Mouse (Mus musculus) intestine, embryonic 14.5 days (tissue): ENCODE measurements around the gene Gm48552. TPM values are rescaled to one million over a fixed set of nuclear protein-coding genes. Genes with fewer than 3 reads are reported as not detected.

ENCODE experiments used
- ATAC-seq: fragments of 200-750 bp; cut with Nextera tagmentation; replicated peaks from 2 replicates; pipeline ENCODE4 v1.8.0; 2017; ENCODE audit warnings: low read depth, moderate number of reproducible peaks, moderate TSS enrichment, moderate library complexity; ENCODE audit not compliant: low FRiP score, low TSS enrichment
- DNase-seq: peaks from one replicate; pipeline ENCODE4 v3.0.0-alpha.2; 2018; ENCODE audit warnings: low spot score
- H3K27ac ChIP-seq: fragments of 300-500 bp; sonication (generic); 2 replicates; pipeline ENCODE4 v1.5.1; 2014; ENCODE audit warnings: low read depth, mild to moderate bottlenecking, control low read depth
- H3K27me3 ChIP-seq: fragments of 300-500 bp; sonication (generic); replicated peaks from 2 replicates; pipeline ENCODE4 v1.6.1; 2014; ENCODE audit warnings: low read length, control low read depth; ENCODE audit not compliant: control insufficient read depth, insufficient read depth
- H3K36me3 ChIP-seq: fragments of 300-500 bp; sonication (generic); 2 replicates; pipeline ENCODE4 v1.6.1; 2014; ENCODE audit warnings: low read length, control low read depth; ENCODE audit not compliant: control insufficient read depth, insufficient read depth
- H3K4me1 ChIP-seq: fragments of 300-500 bp; sonication (generic); replicated peaks from 2 replicates; pipeline ENCODE4 v1.6.1; 2014; ENCODE audit warnings: low read length, control low read depth, mixed read lengths; ENCODE audit not compliant: control insufficient read depth, insufficient read depth
- H3K4me2 ChIP-seq: fragments of 300-500 bp; sonication (generic); 2 replicates; pipeline ENCODE4 v1.6.1; 2014; ENCODE audit warnings: low read length
- H3K4me3 ChIP-seq: fragments of 300-500 bp; sonication (generic); 2 replicates; pipeline ENCODE4 v1.5.1; 2014; ENCODE audit warnings: low read depth, low read length, control low read depth, mixed read lengths
- H3K9ac ChIP-seq: fragments of 300-500 bp; sonication (generic); 2 replicates; pipeline ENCODE4 v1.6.1; 2014; ENCODE audit warnings: mild to moderate bottlenecking, low read length
- H3K9me3 ChIP-seq: fragments of 300-500 bp; sonication (generic); 2 replicates; pipeline ENCODE4 v1.6.1; 2016; ENCODE audit warnings: low read length, control low read depth; ENCODE audit not compliant: control insufficient read depth
- WGBS: fragments of 180-500 bp; shearing (Covaris S2); extraction: QIAGEN DNeasy Blood & Tissue Kit; methylation state at CpG from one replicate; pipeline ENCODE4 v1.1.7; 2014; 5-methylcytosine and 5-hydroxymethylcytosine counted together
- polyA plus RNA-seq: library from polyadenylated mRNA; unstranded; fragments of >200 nt; fragmentation: Nextera tagmentation; extraction: Ambion mirVana; gene quantifications from 2 replicates; pipeline ENCODE4 v1.2.1, GENCODE M21; 2014

The Gm48552 gene
- polyA plus RNA-seq, 1 experiment from 2014 or later = 0.37 TPM

DNA sequence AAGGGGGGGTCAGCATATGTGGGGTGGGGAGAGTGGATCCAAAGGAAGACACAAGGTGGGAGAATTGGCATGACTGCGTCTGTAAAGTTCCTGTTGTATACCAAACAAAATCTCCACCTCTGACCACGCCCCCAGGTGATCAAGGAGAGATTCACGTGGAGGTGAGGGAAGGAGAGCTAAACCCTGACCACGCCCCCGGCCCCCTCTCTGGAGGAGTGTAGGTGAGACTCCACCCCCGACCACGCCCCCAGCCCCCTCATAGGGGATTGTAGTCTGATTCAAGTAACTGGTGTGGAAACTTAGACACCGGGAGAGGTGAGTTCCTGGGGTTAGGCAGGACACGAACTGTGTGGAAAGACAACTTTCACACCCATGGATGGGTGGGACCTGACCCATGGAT is 15.3 kb downstream of the Gm48552 start:
- Histone ChIP-seq H3K9me3 (no peaks in the 10 kb centered on the region), H3K27me3 (no peaks in the 10 kb centered on the region), H3K4me1 (peaks cover 39% of the 10 kb centered on the region), H3K36me3 (peaks cover 56% of the 10 kb centered on the region), H3K9ac (no peak overlapping the region), H3K4me2 (no peak overlapping the region), H3K4me3 (no peak overlapping the region), H3K27ac (no peak overlapping the region)
- 31% methylated on average over 9 of the region's 9 CpGs for WGBS
- ATAC-seq (no peak), DNase-seq (no peak)

DNA sequence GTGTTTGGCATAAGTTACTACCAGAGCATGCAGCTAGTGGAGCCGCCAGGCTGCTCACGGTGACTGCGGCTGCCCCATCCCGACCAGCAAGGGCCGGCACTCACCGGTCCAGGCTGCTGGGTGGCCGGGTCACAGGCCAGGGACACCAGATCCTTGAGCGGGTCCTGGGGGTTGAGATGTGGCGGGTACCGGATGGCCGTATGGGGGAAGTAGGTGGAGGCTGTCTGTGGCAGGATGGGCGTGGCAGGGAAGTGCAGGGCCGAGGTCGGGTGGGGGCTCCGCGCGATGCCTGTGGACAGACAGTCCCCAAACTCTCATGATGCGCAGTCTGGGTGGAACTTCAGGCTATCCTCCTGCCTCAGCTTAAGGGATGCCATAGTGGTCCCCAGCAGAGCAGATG is 15.9 kb downstream of the Gm48552 start:
- H3K9ac ChIP-seq = no peak overlapping the region
- no peaks in the 10 kb centered on the region for H3K27me3 ChIP-seq
- H3K4me3 ChIP-seq = no peak overlapping the region
- DNase-seq (no peak), ATAC-seq (no peak)
- H3K4me1 ChIP-seq = peaks cover 44% of the 10 kb centered on the region
- no peaks in the 10 kb centered on the region for H3K9me3 ChIP-seq
- no peak overlapping the region for H3K4me2 ChIP-seq
- WGBS = 62% methylated on average over 18 of the region's 18 CpGs
- H3K36me3 ChIP-seq = peaks cover 50% of the 10 kb centered on the region
- no peak overlapping the region for H3K27ac ChIP-seq

DNA sequence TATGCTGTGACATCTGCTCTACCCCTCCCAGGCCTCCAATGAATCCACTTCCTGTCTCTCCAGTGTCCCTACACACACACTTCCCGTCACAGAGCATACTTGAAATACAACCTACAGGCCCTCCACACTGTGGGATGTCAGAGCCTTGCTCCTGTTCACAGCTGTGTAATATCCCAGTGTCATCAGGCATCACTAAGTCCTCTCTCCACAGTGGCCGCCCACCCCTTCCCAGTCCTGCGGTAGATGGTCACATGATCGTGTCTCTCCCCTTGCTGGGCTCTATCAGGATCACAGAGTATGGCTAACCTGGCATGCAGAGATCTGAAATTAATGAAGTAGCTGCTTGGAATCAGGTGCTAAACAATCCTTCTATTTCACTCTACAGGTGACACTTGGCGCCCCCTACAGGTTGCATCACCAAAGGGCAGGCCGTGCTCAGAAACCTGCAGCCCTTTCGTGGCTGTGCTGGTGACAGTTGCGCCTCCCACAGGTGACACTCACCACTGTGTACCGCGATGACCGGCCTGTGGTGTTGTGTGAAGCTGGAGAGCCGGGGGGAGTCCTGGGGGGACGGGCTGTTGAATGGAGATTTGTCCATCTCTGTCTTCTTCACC is 16.9 kb downstream of the Gm48552 start:
- ATAC-seq = no peak
- Histone ChIP-seq H3K4me2 (no peak overlapping the region), H3K27ac (no peak overlapping the region), H3K9me3 (no peaks in the 10 kb centered on the region), H3K27me3 (no peaks in the 10 kb centered on the region), H3K4me3 (no peak overlapping the region), H3K4me1 (peaks cover 54% of the 10 kb centered on the region), H3K36me3 (peaks cover 40% of the 10 kb centered on the region), H3K9ac (no peak overlapping the region)
- peak; percentile 76 for DNase-seq
- 50% methylated on average over 13 of the region's 13 CpGs for WGBS

DNA sequence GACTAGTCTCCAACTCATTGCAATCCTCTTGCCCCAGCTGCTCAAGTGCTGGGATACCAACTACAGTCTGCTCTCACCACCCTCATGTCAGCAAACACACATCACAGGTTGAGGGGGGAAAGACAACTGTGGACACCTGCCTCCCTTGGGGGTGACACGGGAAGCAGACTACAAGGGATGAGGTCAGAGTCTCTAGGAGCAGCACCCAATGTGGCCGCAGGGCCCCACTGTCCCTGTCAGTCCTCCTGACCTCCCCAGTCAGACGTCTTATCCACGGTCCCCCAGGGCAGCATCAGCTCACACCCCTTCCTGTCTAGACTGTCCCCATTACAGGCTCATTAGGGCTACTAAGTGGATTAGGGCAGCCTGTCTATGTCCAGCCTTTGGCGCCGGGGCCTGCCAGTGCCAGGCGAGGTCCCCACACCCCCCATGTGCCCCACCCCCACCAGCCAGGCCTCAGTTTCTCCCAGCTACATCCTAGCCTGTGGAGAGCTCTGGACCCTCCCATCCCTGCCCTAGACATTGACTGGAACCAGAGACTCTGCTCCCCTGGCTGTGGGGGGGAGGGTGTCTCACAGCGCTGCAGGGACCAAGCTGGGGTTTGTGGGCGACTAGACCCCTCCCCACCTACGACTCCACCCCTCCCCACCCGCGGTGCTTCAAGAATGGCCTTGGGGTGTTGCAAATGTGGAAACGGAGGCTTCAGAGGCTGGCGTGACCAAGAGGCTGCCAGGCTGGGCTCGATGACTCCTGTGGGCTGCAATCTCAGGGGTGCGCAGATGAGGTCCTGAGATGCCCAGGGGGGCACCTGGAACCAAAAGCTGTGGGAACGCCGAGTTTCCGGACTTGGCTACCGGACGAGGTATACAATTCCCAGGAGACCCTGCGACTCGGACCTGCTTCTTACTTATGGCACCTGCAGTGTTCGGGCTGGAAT is 18.0 kb downstream of the Gm48552 start:
- 41% methylated on average over 24 of the region's 24 CpGs for WGBS
- 0 out of 2 replicates have a peak overlapping the region, but pooled peaks have one; percentile 20 for H3K9ac ChIP-seq
- H3K27ac ChIP-seq = no peak overlapping the region
- peaks cover 64% of the 10 kb centered on the region for H3K4me1 ChIP-seq
- peak overlapping the region; percentile 40 for H3K4me2 ChIP-seq
- ATAC-seq = no peak
- DNase-seq = no peak
- H3K9me3 ChIP-seq = no peaks in the 10 kb centered on the region
- peaks cover 38% of the 10 kb centered on the region for H3K36me3 ChIP-seq
- H3K4me3 ChIP-seq = peak overlapping the region; percentile 18
- no peaks in the 10 kb centered on the region for H3K27me3 ChIP-seq

DNA sequence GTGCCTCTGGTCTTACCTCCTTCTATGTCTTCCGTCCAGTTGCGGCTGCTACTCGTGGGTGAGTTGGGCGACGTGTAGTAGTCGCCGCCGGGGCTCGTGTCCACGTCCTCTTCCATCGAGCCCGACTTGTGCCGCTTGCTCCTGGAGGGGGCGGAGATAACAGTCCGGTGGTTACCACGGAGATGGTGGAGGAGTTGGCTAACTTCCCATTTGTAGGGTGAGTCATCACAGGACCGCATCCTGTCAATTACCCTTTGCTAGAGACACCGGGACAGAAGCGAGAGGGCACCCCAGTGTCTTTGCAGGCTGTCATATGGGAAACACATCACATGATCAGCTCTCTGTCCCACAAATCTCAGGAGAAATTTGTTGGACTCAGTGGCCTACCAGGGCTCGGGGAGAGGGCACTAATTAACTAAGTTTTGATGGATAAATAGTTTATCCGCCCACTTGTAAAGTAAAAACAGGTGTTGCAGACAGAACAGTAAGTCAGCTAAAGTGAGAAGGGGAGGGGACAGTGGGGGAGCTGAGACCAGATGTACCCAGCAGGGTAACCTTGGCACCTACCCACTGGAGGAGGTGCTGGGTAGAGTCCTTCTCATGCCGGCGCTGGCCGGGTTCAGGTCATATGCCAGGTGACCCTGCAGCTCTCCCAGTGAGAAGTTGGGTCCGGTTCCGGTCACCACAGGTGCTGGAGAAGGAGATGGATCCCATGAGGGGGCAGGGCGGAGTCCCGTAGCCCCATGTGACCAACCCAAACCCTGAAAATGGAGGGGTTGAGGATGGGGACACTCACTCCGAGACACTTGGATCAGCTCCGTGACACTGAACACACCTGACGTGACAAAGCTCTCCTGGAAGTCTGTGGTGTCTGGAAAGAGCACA is 19.0 kb downstream of the Gm48552 start:
- Histone ChIP-seq H3K36me3 (peaks cover 36% of the 10 kb centered on the region), H3K9me3 (no peaks in the 10 kb centered on the region), H3K4me1 (peaks cover 66% of the 10 kb centered on the region), H3K9ac (peak overlapping the region; percentile 20; the same call in 1 of the 2 replicates), H3K27ac (no peak overlapping the region), H3K4me3 (peak overlapping the region; percentile 18), H3K27me3 (no peaks in the 10 kb centered on the region), H3K4me2 (peak overlapping the region; percentile 40)
- DNase-seq (peak; percentile 87), ATAC-seq (peak; percentile 29)
- 27% methylated on average over 31 of the region's 31 CpGs for WGBS

DNA sequence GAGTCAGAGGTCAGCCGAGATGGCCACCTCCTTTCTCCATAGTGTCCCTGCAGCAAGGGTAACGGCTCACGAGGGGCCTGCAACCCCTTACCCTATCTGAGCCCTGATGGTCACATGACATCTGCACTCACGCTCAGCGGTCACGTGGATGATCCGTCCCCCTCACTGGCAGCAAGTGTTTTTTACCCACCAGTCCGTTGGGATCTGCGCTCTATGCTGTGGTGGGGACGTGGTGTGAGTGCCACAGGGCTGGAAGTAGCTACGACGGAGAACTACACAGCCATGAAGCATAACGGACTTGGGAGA is 19.6 kb downstream of the Gm48552 start:
- Histone ChIP-seq H3K4me3 (no peak overlapping the region; the same call in 1 of the 2 replicates), H3K27ac (no peak overlapping the region), H3K4me1 (peaks cover 66% of the 10 kb centered on the region), H3K9ac (no peak overlapping the region), H3K27me3 (no peaks in the 10 kb centered on the region), H3K4me2 (no peak overlapping the region), H3K36me3 (peaks cover 34% of the 10 kb centered on the region), H3K9me3 (no peaks in the 10 kb centered on the region)
- ATAC-seq = no peak
- no peak for DNase-seq
- WGBS = 59% methylated on average over 13 of the region's 13 CpGs

DNA sequence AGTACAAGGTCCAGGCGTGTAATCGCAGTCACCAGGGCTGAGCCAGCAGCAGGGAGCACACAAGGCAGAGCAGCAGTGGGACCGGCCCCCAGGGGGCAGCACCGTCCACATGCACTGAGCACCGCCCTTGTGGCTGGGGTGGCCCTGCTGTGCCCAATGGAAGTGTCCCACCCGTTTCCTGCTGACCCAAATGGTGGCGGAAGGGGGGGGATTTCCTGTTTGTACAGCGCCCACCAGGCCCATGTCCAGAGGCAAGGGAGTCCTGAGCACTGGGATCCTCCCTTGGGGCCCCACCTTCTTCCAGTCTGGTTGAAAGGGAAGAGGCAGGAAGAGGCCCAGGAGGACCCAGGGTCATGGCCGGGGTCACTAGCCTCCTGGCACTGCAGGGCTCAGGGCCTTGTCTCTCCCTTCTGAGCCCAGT is 20.1 kb downstream of the Gm48552 start:
- Histone ChIP-seq H3K4me1 (peaks cover 70% of the 10 kb centered on the region), H3K27me3 (no peaks in the 10 kb centered on the region), H3K4me3 (no peak overlapping the region), H3K27ac (0 out of 2 replicates have a peak overlapping the region, but pooled peaks have one; percentile 51), H3K9me3 (no peaks in the 10 kb centered on the region), H3K36me3 (peaks cover 34% of the 10 kb centered on the region), H3K9ac (no peak overlapping the region), H3K4me2 (no peak overlapping the region)
- ATAC-seq (0 out of 2 replicates have a peak, but pooled peaks have one; percentile 21), DNase-seq (peak; percentile 85)
- 24% methylated on average over 9 of the region's 9 CpGs for WGBS

DNA sequence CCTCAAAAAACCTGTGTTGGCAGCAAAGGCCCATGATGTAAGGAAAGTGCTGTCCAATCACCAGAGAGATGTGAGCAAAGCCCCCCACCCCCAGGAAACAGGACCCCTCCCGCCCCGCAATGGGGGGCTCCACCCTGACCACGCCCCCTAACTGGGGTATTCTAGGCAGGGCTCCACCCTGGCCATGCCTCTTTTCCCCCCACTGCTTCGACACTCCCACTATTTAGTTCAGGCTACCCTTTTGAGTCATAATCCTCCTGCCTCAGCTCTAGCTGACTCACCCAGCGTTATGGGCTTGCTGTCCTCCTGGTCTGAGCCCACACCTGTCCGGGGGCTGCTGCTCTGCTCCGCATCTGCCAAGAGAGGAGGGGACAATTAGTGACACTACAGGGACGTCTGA is 20.5 kb downstream of the Gm48552 start:
- 23% methylated on average over 8 of the region's 8 CpGs for WGBS
- H3K9me3 ChIP-seq = no peaks in the 10 kb centered on the region
- no peaks in the 10 kb centered on the region for H3K27me3 ChIP-seq
- no peak overlapping the region for H3K4me3 ChIP-seq
- H3K36me3 ChIP-seq = peaks cover 33% of the 10 kb centered on the region
- H3K27ac ChIP-seq = 0 out of 2 replicates have a peak overlapping the region, but pooled peaks have one; percentile 51
- DNase-seq (no peak), ATAC-seq (no peak)
- no peak overlapping the region for H3K4me2 ChIP-seq
- no peak overlapping the region for H3K9ac ChIP-seq
- H3K4me1 ChIP-seq = peaks cover 74% of the 10 kb centered on the region
